ENCODE assay signal across 22 mouse cellular contexts in genomic region chr16:91229072-91229348, GRCm38 (mm10). TPM values are rescaled to one million over a fixed set of nuclear protein-coding genes. Genes with fewer than 3 reads are reported as not detected.
DNase-seq lines count a peak whose midpoint lies in the region; ATAC-seq lines count a peak whose summit lies in the region.
"Had no signal": no experiment of that assay in that cellular context is flagged by ENCODE, and none has a peak within 500 bp of the region (broad histone marks: within the 10 kb centered on the region; RNA-seq: fewer than 3 reads in every experiment).

No protein-coding gene starts in this region.

- no peak for ATAC-seq in neural tube, embryonic 11.5 days (ENCODE audit: insufficient read depth, low FRiP score, low TSS enrichment)
- ATAC-seq in midbrain, embryonic 13.5 days: no peak
- ATAC-seq: activated CD4-positive, CD25-positive, alpha-beta regulatory T cell, adult 4 months had no signal

- H3K4me1 ChIP-seq in neural tube, embryonic 11.5 days (ENCODE audit: control insufficient read depth, insufficient read depth, low read length): 0 out of 2 replicates have a peak, but pooled peaks cover 3% of the 10 kb centered on the region
- peaks cover 61% of the 10 kb centered on the region for H3K4me1 ChIP-seq in midbrain, embryonic 13.5 days (replicated peaks)

- peak; percentile 24 for DNase-seq in embryo, embryonic 9.5 days (ENCODE audit: extremely low spot score)
- no peak for DNase-seq in embryo, embryonic 10.5 days (ENCODE audit: low spot score)
- DNase-seq in neural tube, embryonic 11.5 days (ENCODE audit: low spot score): peak; percentile 33
- DNase-seq in neural tube, embryonic 10.5 days (ENCODE audit: extremely low spot score, low spot score): no peak
- no peak for DNase-seq in retina, postnatal 1 day
- no peak for DNase-seq in cerebellum, adult 11 months
- no peak for DNase-seq in cerebellum, postnatal 4 days (ENCODE audit: low spot score in 2 of 2)
- DNase-seq: adrenal gland, postnatal 36 days; cerebellum, postnatal 25 days; gastrocnemius, postnatal 36 days; heart, postnatal 4 days; kidney, adult 2 months; kidney, postnatal 4 days; lung, postnatal 10 days; thymus, adult 2 months had no signal

- no peak overlapping the region for H3K4me2 ChIP-seq in neural tube, embryonic 11.5 days (ENCODE audit: low read depth)
- peak overlapping the region; percentile 49 for H3K4me2 ChIP-seq in midbrain, embryonic 13.5 days (replicated peaks)
- H3K4me2 ChIP-seq: heart, embryonic 13.5 days; limb, embryonic 12.5 days; neural tube, embryonic 12.5 days had no signal

- no peak overlapping the region for H3K4me3 ChIP-seq in neural tube, embryonic 11.5 days (ENCODE audit: low read depth, low read length)
- H3K4me3 ChIP-seq in midbrain, embryonic 13.5 days (replicated peaks): peak overlapping the region; percentile 34
- H3K4me3 ChIP-seq: heart, embryonic 13.5 days; limb, embryonic 12.5 days; megakaryocyte, embryonic 14.5 days; neural tube, embryonic 12.5 days had no signal

- 0% methylated on average over 10 of the region's 10 CpGs for WGBS in neural tube, embryonic 11.5 days
- WGBS in midbrain, embryonic 13.5 days: under 1% methylated on average over 10 of the region's 10 CpGs

- peaks cover 99% of the 10 kb centered on the region for H3K27me3 ChIP-seq in neural tube, embryonic 11.5 days (ENCODE audit: control insufficient read depth, insufficient read depth, low read length)
- peaks cover 100% of the 10 kb centered on the region for H3K27me3 ChIP-seq in midbrain, embryonic 13.5 days

- no peaks in the 10 kb centered on the region for H3K9me3 ChIP-seq in neural tube, embryonic 11.5 days (ENCODE audit: control insufficient read depth, low read length)
- no peaks in the 10 kb centered on the region for H3K9me3 ChIP-seq in midbrain, embryonic 13.5 days
- H3K9me3 ChIP-seq: heart, embryonic 13.5 days; limb, embryonic 12.5 days; neural tube, embryonic 12.5 days had no signal

- H3K27ac ChIP-seq in neural tube, embryonic 11.5 days (ENCODE audit: low read depth, low read length): no peak overlapping the region
- H3K27ac ChIP-seq in midbrain, embryonic 13.5 days: no peak overlapping the region
- H3K27ac ChIP-seq: heart, embryonic 13.5 days; limb, embryonic 12.5 days; liver, embryonic 14.5 days; neural tube, embryonic 12.5 days had no signal

- no peak overlapping the region for H3K9ac ChIP-seq in neural tube, embryonic 11.5 days (ENCODE audit: low read length)
- no peak overlapping the region for H3K9ac ChIP-seq in midbrain, embryonic 13.5 days (replicated peaks)
- H3K9ac ChIP-seq: heart, embryonic 13.5 days; limb, embryonic 12.5 days; liver, embryonic 14.5 days; neural tube, embryonic 12.5 days had no signal

- H3K36me3 ChIP-seq in neural tube, embryonic 11.5 days (ENCODE audit: control insufficient read depth, insufficient read depth, low read length): no peaks in the 10 kb centered on the region
- H3K36me3 ChIP-seq in midbrain, embryonic 13.5 days: no peaks in the 10 kb centered on the region
- H3K36me3 ChIP-seq: heart, embryonic 13.5 days; limb, embryonic 12.5 days; neural tube, embryonic 12.5 days had no signal

RNA-seq across cellular contexts. Expression of gene Olig2, which starts 3.8 kb away (rescaled TPM):
- polyA plus RNA-seq in neural tube, embryonic 11.5 days (2014; fragmentation: Nextera tagmentation; extraction: Ambion mirVana): 1.2 and 2.0 TPM in 2 replicates
- 2.8 and 4.2 TPM in 2 replicates for polyA plus RNA-seq in midbrain, embryonic 13.5 days (2015; fragmentation: Nextera tagmentation; extraction: Ambion mirVana)
- polyA plus RNA-seq: activated CD4-positive, CD25-positive, alpha-beta regulatory T cell, adult 4 months; heart, embryonic 13.5 days; limb, embryonic 12.5 days; liver, embryonic 14.5 days had no signal

RNA-seq across cellular contexts. Expression of gene Olig1, which starts 40.6 kb away (rescaled TPM):
- 0.31 and 0.45 TPM in 2 replicates for polyA plus RNA-seq in neural tube, embryonic 11.5 days (2014; fragmentation: Nextera tagmentation; extraction: Ambion mirVana)
- 11.3 and 12.6 TPM in 2 replicates for polyA plus RNA-seq in midbrain, embryonic 13.5 days (2015; fragmentation: Nextera tagmentation; extraction: Ambion mirVana)
- polyA plus RNA-seq: activated CD4-positive, CD25-positive, alpha-beta regulatory T cell, adult 4 months; heart, embryonic 13.5 days; liver, embryonic 14.5 days had no signal

Comparison
In these comparisons a context has a peak if more than half of its experiments do, and no peak if none do; other contexts are left out.
1. DNase-seq: peak in embryo, embryonic 9.5 days (single experiment) and neural tube, embryonic 11.5 days (single experiment); none in embryo, embryonic 10.5 days (single experiment), neural tube, embryonic 10.5 days (single experiment), retina, postnatal 1 day (single experiment), cerebellum, adult 11 months (single experiment) and cerebellum, postnatal 4 days (0 of 2).